ENCODE assay signal across 8 mouse cellular contexts in the genomic region with DNA sequence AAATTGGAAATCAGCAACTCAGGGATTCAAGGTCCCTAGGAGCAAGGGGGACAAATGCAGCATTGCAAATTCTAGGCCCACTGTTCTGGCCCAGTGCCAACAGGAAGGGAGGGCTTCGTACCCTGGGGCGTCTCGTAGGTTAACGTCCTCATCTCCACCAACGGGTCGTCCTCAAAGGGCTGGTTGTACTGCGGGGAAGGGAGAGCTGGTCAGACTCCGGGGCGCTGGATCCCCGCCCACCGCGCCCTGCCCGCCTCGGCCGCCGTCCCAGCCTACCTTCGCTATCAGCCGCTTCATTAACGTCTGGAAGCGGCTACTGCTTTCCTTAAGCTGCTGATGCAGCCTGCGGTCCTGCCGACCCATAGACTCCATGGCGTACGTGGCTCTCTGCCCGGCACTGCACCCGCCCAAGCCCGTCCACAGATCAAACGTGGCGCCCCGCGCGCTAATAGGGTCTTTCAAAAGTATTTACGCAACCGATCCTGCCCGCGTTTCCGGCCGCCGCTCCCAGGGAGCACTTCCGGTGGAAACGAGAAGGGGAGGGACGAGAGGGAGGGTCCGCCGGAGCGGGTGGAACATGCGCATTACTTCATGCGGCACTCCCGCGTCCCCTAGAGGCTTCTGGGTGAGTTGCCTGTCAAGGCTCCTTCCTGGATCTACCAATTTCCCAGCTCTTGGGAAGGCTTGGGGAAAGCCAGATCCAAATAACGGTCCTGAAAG. TPM values are rescaled to one million over a fixed set of nuclear protein-coding genes. Genes with fewer than 3 reads are reported as not detected.
A peak's percentile ranks its signal among the peaks of the same experiment; 100 is the strongest.
DNase-seq lines count a peak whose midpoint lies in the region; ATAC-seq lines count a peak whose summit lies in the region.

A gene (minus strand): TSS at position 536 of the 720 bp plus-strand sequence.
A gene (plus strand): TSS at position 564 of the 720 bp plus-strand sequence.

- peak; percentile 90 for ATAC-seq in heart, embryonic 13.5 days (ENCODE audit: extremely low read depth, insufficient number of reproducible peaks, low FRiP score, low TSS enrichment)
- ATAC-seq in liver, embryonic 12.5 days = peak; percentile 92
- peak; percentile 93 for ATAC-seq in stomach, embryonic 15.5 days (ENCODE audit: insufficient read depth, low FRiP score, low read depth)

- no peaks in the 10 kb centered on the region for H3K9me3 ChIP-seq in heart, embryonic 13.5 days
- no peaks in the 10 kb centered on the region for H3K9me3 ChIP-seq in liver, embryonic 12.5 days (replicated peaks)
- H3K9me3 ChIP-seq in stomach, embryonic 15.5 days = no peaks in the 10 kb centered on the region

- no peaks in the 10 kb centered on the region for H3K27me3 ChIP-seq in heart, embryonic 13.5 days (replicated peaks)
- H3K27me3 ChIP-seq in liver, embryonic 12.5 days (replicated peaks) = no peaks in the 10 kb centered on the region
- no peaks in the 10 kb centered on the region for H3K27me3 ChIP-seq in stomach, embryonic 15.5 days (replicated peaks)

- 1% methylated on average over 50 of the region's 50 CpGs for WGBS in heart, embryonic 13.5 days
- WGBS in liver, embryonic 12.5 days (ENCODE audit: insufficient replicate concordance) = 1% methylated on average over 50 of the region's 50 CpGs
- under 1% methylated on average over 50 of the region's 50 CpGs for WGBS in stomach, embryonic 15.5 days

- H3K27ac ChIP-seq in brown adipose tissue, adult 24 weeks (replicated peaks; ENCODE audit: low read depth, low read length) = peak within 1 kb of the TSS; percentile 14
- peak within 1 kb of the TSS; percentile 84 for H3K27ac ChIP-seq in heart, embryonic 13.5 days (replicated peaks)
- H3K27ac ChIP-seq in liver, embryonic 12.5 days = peak within 1 kb of the TSS; percentile 85
- H3K27ac ChIP-seq in stomach, embryonic 15.5 days = peak within 1 kb of the TSS; percentile 80

- DNase-seq in CD4-positive, CD25-positive, alpha-beta regulatory T cell, adult 2 months (ENCODE audit: low read depth, low spot score) = peak; percentile 100
- DNase-seq in fat pad, adult 2 months (ENCODE audit: extremely low read depth, low read depth, low spot score) = peak; percentile 100
- DNase-seq in kidney, postnatal 10 days = peak; percentile 100
- DNase-seq in natural killer cell, adult 2 months (ENCODE audit: low spot score in 2 of 2) = peak; percentile 99

- peak within 1 kb of the TSS; percentile 65 for H3K4me2 ChIP-seq in heart, embryonic 13.5 days
- peak within 1 kb of the TSS; percentile 63 for H3K4me2 ChIP-seq in liver, embryonic 12.5 days
- H3K4me2 ChIP-seq in stomach, embryonic 15.5 days = peak within 1 kb of the TSS; percentile 58

- peaks cover 37% of the 10 kb centered on the region for H3K36me3 ChIP-seq in heart, embryonic 13.5 days
- peaks cover 38% of the 10 kb centered on the region for H3K36me3 ChIP-seq in liver, embryonic 12.5 days
- H3K36me3 ChIP-seq in stomach, embryonic 15.5 days = peaks cover 25% of the 10 kb centered on the region

- peaks cover 9% of the 10 kb centered on the region; the same call in 1 of the 2 replicates for H3K4me1 ChIP-seq in brown adipose tissue, adult 24 weeks (ENCODE audit: control insufficient read depth, insufficient read depth, insufficient read length, low read length)
- H3K4me1 ChIP-seq in heart, embryonic 13.5 days = peaks cover 34% of the 10 kb centered on the region
- peaks cover 40% of the 10 kb centered on the region for H3K4me1 ChIP-seq in liver, embryonic 12.5 days
- peaks cover 13% of the 10 kb centered on the region for H3K4me1 ChIP-seq in stomach, embryonic 15.5 days

- peak within 1 kb of the TSS; percentile 82 for H3K9ac ChIP-seq in heart, embryonic 13.5 days
- peak within 1 kb of the TSS; percentile 79 for H3K9ac ChIP-seq in liver, embryonic 12.5 days
- peak within 1 kb of the TSS; percentile 54 for H3K9ac ChIP-seq in stomach, embryonic 15.5 days

- peak within 1 kb of the TSS; percentile 61 for H3K4me3 ChIP-seq in brown adipose tissue, adult 24 weeks (ENCODE audit: insufficient read depth, low read depth, low read length)
- H3K4me3 ChIP-seq in heart, embryonic 13.5 days = peak within 1 kb of the TSS; percentile 55
- peak within 1 kb of the TSS; percentile 64 for H3K4me3 ChIP-seq in liver, embryonic 12.5 days
- H3K4me3 ChIP-seq in stomach, embryonic 15.5 days (replicated peaks) = peak within 1 kb of the TSS; percentile 51

RNA-seq across cellular contexts. Expression of the first gene that starts in this region (rescaled TPM):
- polyA plus RNA-seq in brown adipose tissue, adult 24 weeks (2012; ENCODE audit: insufficient read depth, insufficient read length, missing spikeins) = 10.3 and 11.1 TPM in 2 replicates
- 102 and 106 TPM in 2 replicates for polyA plus RNA-seq in heart, embryonic 13.5 days (2015; fragmentation: Nextera tagmentation; extraction: Ambion mirVana)
- polyA plus RNA-seq in liver, embryonic 12.5 days (2016; fragmentation: Nextera tagmentation; extraction: Ambion mirVana) = 104 and 106 TPM in 2 replicates
- 162 and 176 TPM in 2 replicates for polyA plus RNA-seq in stomach, embryonic 15.5 days (2015; fragmentation: Nextera tagmentation; extraction: Ambion mirVana)

RNA-seq across cellular contexts. Expression of the second gene that starts in this region (rescaled TPM):
- polyA plus RNA-seq in brown adipose tissue, adult 24 weeks (2012; ENCODE audit: insufficient read depth, insufficient read length, missing spikeins) = not detected in 2 replicates
- 0.03 and 0.04 TPM in 2 replicates for polyA plus RNA-seq in heart, embryonic 13.5 days (2015; fragmentation: Nextera tagmentation; extraction: Ambion mirVana)
- polyA plus RNA-seq in liver, embryonic 12.5 days (2016; fragmentation: Nextera tagmentation; extraction: Ambion mirVana) = not detected in 2 replicates
- not detected in 2 replicates for polyA plus RNA-seq in stomach, embryonic 15.5 days (2015; fragmentation: Nextera tagmentation; extraction: Ambion mirVana)

Comparison
In these comparisons a context has a peak if more than half of its experiments do, and no peak if none do; other contexts are left out.
1. Peak in every context shown above with its lines: DNase-seq, ATAC-seq, H3K4me3 ChIP-seq and H3K27ac ChIP-seq.
2. H3K27ac ChIP-seq: peak in every context shown above with its lines; median percentile 85 in liver, embryonic 12.5 days; 84 in heart, embryonic 13.5 days; 80 in stomach, embryonic 15.5 days; 14 in brown adipose tissue, adult 24 weeks.